Mouse (Mus musculus) embryonic facial prominence, embryonic 10.5 days (tissue): ENCODE results near the gene Slc9a1. TPM values are rescaled to one million over a fixed set of nuclear protein-coding genes. Genes with fewer than 3 reads are reported as not detected.

Source experiments
- DNase-seq: peaks from one replicate; pipeline ENCODE4 v3.0.0-alpha.2; 2017; ENCODE audit warnings: low spot score
- H3K27ac ChIP-seq: fragments of 300-500 bp; sonication (generic); replicated peaks from 2 replicates; pipeline ENCODE4 v1.5.1; 2016; ENCODE audit warnings: mild to moderate bottlenecking
- H3K27me3 ChIP-seq: fragments of 300-500 bp; sonication (generic); replicated peaks from 2 replicates; pipeline ENCODE4 v1.6.1; 2016; ENCODE audit warnings: low read depth, mild to moderate bottlenecking; ENCODE audit not compliant: poor library complexity, severe bottlenecking
- H3K36me3 ChIP-seq: fragments of 300-500 bp; sonication (generic); replicated peaks from 2 replicates; pipeline ENCODE4 v1.6.1; 2016; ENCODE audit warnings: mild to moderate bottlenecking, moderate library complexity
- H3K4me1 ChIP-seq: fragments of 300-500 bp; sonication (generic); 2 replicates; pipeline ENCODE4 v1.6.1; 2016
- H3K4me3 ChIP-seq: fragments of 300-500 bp; sonication (generic); 2 replicates; pipeline ENCODE4 v1.5.1; 2016; ENCODE audit warnings: mild to moderate bottlenecking, moderate library complexity
- H3K9me3 ChIP-seq: fragments of 300-500 bp; sonication (generic); 2 replicates; pipeline ENCODE4 v1.6.1; 2016; ENCODE audit warnings: mild to moderate bottlenecking
- WGBS: fragments of 180-500 bp; shearing (Covaris S2); methylation state at CpG from one replicate; pipeline ENCODE4 v1.1.7; 2016; 5-methylcytosine and 5-hydroxymethylcytosine counted together
- polyA plus RNA-seq: library from polyadenylated mRNA; unstranded; fragments of >200 nt; fragmentation: Nextera tagmentation; extraction: Ambion mirVana; gene quantifications from 2 replicates; pipeline ENCODE4 v1.2.1, GENCODE M21; 2016

Gene Slc9a1
- polyA plus RNA-seq = 8.6 and 9.0 TPM in 2 replicates

DNA sequence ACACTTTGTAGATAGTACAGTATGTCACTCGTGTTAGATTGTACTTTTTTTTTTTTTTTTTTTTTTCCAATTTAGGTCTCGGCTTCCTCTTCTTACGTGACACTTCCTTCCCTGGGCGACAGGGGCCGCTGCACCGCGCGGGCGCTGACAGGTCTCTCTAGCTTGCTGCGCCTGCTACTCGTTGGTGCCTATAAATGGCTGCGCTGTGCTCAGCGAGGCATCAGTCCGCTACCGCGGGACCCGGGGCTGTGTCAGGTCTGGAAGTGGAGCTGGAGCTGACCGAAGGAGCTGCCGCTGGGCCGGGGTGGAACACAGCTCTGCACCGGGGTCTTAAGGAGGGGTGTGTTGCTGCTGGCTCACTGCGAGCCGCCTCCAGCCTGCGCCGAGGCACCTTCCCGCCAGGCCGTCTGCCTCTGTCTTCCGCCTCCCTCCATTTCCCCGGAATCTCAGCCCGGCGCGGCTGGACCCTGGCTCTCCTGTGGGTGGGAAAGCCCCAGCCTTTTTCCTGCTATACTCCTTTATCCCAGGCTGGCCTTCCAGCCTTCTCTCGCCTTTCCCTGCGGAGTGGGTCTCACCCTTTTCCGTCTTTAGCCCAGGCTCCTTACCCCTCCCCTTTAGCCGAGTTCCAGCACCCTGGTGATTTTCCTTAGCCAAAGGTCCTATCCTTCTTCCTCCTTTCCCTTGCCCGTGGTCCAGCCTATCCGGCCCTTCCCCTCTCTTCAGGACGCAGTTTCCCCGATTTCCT, at the start of gene Slc9a1:
Gene Slc9a1, plus strand, starts transcription at position 154 of the 745 bp plus-strand sequence.
- under 1% methylated on average over 40 of the region's 40 CpGs for WGBS
- Histone ChIP-seq H3K36me3 (peaks cover 9% of the 10 kb centered on the region), H3K4me3 (peak within 1 kb of the TSS; percentile 94), H3K4me1 (peaks cover 47% of the 10 kb centered on the region), H3K27me3 (no peaks in the 10 kb centered on the region), H3K9me3 (no peaks in the 10 kb centered on the region), H3K27ac (peak within 1 kb of the TSS; percentile 94)
- DNase-seq = peak; percentile 93

GRCm38 (mm10) chr4:133328129-133328528, 41.4 kb upstream of the Slc9a1 start:
- Histone ChIP-seq H3K27me3 (no peaks in the 10 kb centered on the region), H3K4me3 (no peak overlapping the region), H3K36me3 (peaks cover 5% of the 10 kb centered on the region), H3K9me3 (no peaks in the 10 kb centered on the region), H3K27ac (no peak overlapping the region), H3K4me1 (peaks cover 14% of the 10 kb centered on the region)
- 81% methylated on average over 7 of the region's 7 CpGs for WGBS
- no peak for DNase-seq

GRCm38 (mm10) chr4:133330296-133330695, 39.2 kb upstream of the Slc9a1 start:
- Histone ChIP-seq H3K4me1 (peaks cover 24% of the 10 kb centered on the region), H3K27me3 (no peaks in the 10 kb centered on the region), H3K9me3 (no peaks in the 10 kb centered on the region), H3K36me3 (peaks cover 4% of the 10 kb centered on the region; the same call in 1 of the 2 replicates), H3K4me3 (no peak overlapping the region), H3K27ac (no peak overlapping the region)
- no peak for DNase-seq
- whole genome bisulfite sequencing = 90% methylated on average over 4 of the region's 4 CpGs

- no peaks in the 10 kb centered on the region for H3K27me3 ChIP-seq
- peaks cover 5% of the 10 kb centered on the region; the same call in 1 of the 2 replicates for H3K36me3 ChIP-seq
- WGBS = 49% methylated on average over 6 of the region's 6 CpGs
- H3K4me1 ChIP-seq = peaks cover 33% of the 10 kb centered on the region
- no peak overlapping the region for H3K27ac ChIP-seq
- H3K4me3 ChIP-seq = no peak overlapping the region
- DNase-seq = no peak
- no peaks in the 10 kb centered on the region for H3K9me3 ChIP-seq
These were observed 36.2 kb upstream of the Slc9a1 start for GRCm38 (mm10) chr4:133333306-133333705.

DNA sequence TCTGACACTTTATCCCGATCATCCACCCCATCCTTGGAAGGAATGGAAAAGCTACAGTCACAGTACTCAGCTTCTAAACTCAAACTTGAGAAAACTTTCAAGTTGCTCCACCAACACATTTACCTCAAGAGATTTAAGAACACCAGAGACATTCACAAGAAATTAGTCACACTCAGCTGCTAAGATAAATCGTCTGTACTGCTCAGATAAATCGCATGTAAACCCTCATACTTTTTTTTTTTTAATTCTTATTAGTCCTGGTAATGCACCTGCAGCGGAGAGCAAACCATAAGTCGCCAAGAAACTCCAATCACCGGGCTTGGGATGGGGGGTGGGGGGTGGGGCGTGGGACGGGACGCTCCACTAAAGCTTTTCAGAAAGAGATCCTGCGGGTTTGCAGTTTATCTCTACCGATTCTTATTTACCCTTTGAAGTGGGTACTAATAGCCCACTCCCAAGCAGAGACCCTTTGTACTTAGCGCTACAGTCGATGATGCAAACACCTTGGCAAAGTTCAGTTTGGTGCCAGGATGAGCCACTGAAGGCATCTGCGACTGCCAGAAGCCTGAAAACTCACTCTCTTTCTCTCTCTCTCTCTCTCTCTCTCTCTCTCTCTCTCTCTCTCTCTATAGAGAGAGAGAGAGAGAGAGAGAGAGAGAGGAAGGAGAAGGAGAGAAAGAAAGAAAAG, 31.5 kb upstream of the Slc9a1 start:
- H3K27ac ChIP-seq = no peak overlapping the region
- 16% methylated on average over 14 of the region's 14 CpGs for WGBS
- no peak for DNase-seq

DNA sequence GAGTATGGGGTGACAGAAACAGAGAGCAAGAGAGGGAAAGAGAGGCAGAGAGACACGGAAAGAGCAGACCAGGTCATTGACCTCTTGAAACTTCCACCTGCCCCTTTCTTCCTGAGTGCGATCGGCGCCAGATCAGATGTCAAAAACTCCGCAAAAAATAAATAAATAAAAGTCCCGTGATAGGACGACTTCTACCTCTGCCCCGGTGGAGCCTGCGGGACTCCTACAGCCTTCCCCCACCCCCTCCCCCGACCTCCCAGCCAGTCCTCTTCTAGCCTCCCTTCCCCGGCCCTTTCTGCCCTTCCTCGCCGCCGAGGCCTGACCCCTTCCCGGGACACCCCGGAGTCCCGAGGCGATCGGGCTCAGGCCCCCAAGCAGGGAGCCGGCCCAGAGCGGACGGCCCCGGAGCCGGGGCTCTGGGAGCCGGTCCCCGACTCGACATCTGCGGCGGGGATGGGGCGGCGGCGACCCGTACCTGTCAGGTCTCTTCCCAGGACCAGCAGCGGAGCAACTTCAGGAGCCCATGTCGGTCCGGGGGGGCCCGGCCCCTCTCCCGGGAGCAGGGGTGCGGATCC, 30.9 kb upstream of the Slc9a1 start:
- Histone ChIP-seq H3K4me1 (peaks cover 24% of the 10 kb centered on the region), H3K27me3 (no peaks in the 10 kb centered on the region; the same call in 1 of the 2 replicates), H3K4me3 (peak overlapping the region; percentile 95), H3K36me3 (peaks cover 5% of the 10 kb centered on the region; the same call in 1 of the 2 replicates), H3K27ac (peak overlapping the region; percentile 91), H3K9me3 (no peaks in the 10 kb centered on the region)
- DNase-seq = peak; percentile 66
- under 1% methylated on average over 39 of the region's 39 CpGs for WGBS

More for the DNA sequence above, 31.5 kb upstream of the Slc9a1 start:
- Histone ChIP-seq H3K4me1 (peaks cover 31% of the 10 kb centered on the region), H3K36me3 (peaks cover 5% of the 10 kb centered on the region; the same call in 1 of the 2 replicates), H3K27me3 (no peaks in the 10 kb centered on the region), H3K9me3 (no peaks in the 10 kb centered on the region), H3K4me3 (peak overlapping the region; percentile 95)

- Histone ChIP-seq H3K36me3 (peaks cover 5% of the 10 kb centered on the region; the same call in 1 of the 2 replicates), H3K27ac (peak overlapping the region; percentile 91), H3K9me3 (no peaks in the 10 kb centered on the region), H3K27me3 (no peaks in the 10 kb centered on the region; the same call in 1 of the 2 replicates), H3K4me3 (peak overlapping the region; percentile 95), H3K4me1 (peaks cover 19% of the 10 kb centered on the region)
- peak; percentile 97 for DNase-seq
- WGBS = under 1% methylated on average over 59 of the region's 60 CpGs
These were observed 30.3 kb upstream of the Slc9a1 start for GRCm38 (mm10) chr4:133339148-133339749.

- DNase-seq = no peak
- Histone ChIP-seq H3K4me3 (no peak overlapping the region), H3K27me3 (no peaks in the 10 kb centered on the region; the same call in 1 of the 2 replicates), H3K4me1 (peaks cover 19% of the 10 kb centered on the region), H3K27ac (no peak overlapping the region), H3K9me3 (no peaks in the 10 kb centered on the region), H3K36me3 (peaks cover 2% of the 10 kb centered on the region; the same call in 1 of the 2 replicates)
- 80% methylated on average over 2 of the region's 2 CpGs for WGBS
These were observed 29.3 kb upstream of the Slc9a1 start for GRCm38 (mm10) chr4:133340217-133340616.

- Histone ChIP-seq H3K36me3 (no peaks in the 10 kb centered on the region), H3K27me3 (no peaks in the 10 kb centered on the region; the same call in 1 of the 2 replicates), H3K27ac (no peak overlapping the region), H3K4me3 (no peak overlapping the region), H3K4me1 (peaks cover 6% of the 10 kb centered on the region; the same call in 1 of the 2 replicates), H3K9me3 (no peaks in the 10 kb centered on the region)
- 11% methylated on average over 4 of the region's 4 CpGs for whole genome bisulfite sequencing
- DNase-seq = peak; percentile 40
These were observed 25.4 kb upstream of the Slc9a1 start for GRCm38 (mm10) chr4:133344112-133344511.

DNA sequence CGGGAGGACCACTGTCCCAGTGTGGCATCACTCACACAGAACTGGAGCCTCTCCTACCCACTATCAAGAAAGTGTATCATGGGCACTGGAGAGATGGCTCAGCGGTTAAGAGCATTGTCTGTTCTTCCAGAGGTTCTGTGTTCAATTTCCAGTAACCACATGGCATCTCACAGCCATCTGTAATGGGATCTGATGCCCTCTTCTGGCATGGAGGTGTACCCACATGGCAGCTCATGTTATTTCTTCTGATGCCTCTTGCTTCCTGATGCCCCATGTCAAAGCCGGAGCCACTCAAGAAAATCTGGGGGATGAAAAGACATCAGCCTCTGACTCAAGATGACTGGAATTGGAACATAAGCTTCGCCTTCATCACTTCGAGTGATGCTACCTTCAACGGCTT, 23.8 kb upstream of the Slc9a1 start:
- no peak overlapping the region for H3K4me3 ChIP-seq
- H3K27me3 ChIP-seq = no peaks in the 10 kb centered on the region; the same call in 1 of the 2 replicates
- H3K27ac ChIP-seq = no peak overlapping the region
- no peak for DNase-seq
- 90% methylated on average over 6 of the region's 6 CpGs for WGBS
- no peaks in the 10 kb centered on the region for H3K36me3 ChIP-seq
- no peaks in the 10 kb centered on the region for H3K9me3 ChIP-seq
- H3K4me1 ChIP-seq = no peaks in the 10 kb centered on the region

DNA sequence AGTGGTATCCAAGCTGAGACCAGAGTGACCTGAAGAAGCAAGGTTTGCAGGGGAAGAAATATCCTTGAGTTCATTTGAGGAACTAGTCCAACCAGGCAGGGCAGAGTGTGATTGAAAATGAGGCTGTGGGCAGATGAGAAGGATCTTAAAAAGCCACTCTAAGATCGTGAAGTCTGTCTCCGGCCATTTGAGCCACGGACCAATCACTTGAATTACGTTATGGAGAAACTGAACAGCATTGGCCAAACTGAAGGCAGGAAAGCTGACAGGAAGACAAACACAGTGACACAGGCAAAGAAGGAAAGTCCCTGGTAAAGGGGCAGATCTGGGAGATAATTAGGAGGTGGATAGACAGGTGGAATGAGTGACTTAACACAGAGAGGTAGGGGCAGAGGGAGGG, 22.9 kb upstream of the Slc9a1 start:
- H3K27ac ChIP-seq = no peak overlapping the region
- no peaks in the 10 kb centered on the region for H3K9me3 ChIP-seq
- H3K36me3 ChIP-seq = no peaks in the 10 kb centered on the region
- no peaks in the 10 kb centered on the region for H3K4me1 ChIP-seq
- WGBS = 76% methylated on average over 4 of the region's 4 CpGs
- no peak for DNase-seq
- H3K4me3 ChIP-seq = no peak overlapping the region
- H3K27me3 ChIP-seq = no peaks in the 10 kb centered on the region; the same call in 1 of the 2 replicates

DNA sequence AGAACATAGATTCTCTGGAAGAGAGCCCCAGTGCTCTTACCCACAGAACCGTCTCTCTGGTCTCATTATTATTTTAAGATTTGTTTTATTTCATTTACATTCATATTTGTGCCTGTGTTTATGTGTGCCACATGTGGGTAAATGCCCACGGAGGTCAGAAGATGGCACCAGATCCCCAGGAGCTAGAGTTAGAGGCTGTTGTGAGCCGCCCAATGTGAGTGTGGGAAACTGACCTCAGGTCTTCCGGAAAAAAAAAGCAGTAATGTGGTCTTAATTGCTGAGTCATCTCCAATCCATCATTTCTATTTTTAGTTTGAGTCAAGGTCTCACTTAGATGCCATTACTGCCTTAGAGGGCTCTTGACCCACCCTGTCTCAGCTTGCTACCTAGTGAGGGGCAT, 21.9 kb upstream of the Slc9a1 start:
- Histone ChIP-seq H3K36me3 (no peaks in the 10 kb centered on the region), H3K27me3 (no peaks in the 10 kb centered on the region; the same call in 1 of the 2 replicates), H3K4me3 (no peak overlapping the region), H3K27ac (no peak overlapping the region), H3K4me1 (no peaks in the 10 kb centered on the region), H3K9me3 (no peaks in the 10 kb centered on the region)
- no peak for DNase-seq
- 72% methylated on average over 4 of the region's 4 CpGs for WGBS
